ENCODE assay signal across 20 mouse cellular contexts in the genomic region with DNA sequence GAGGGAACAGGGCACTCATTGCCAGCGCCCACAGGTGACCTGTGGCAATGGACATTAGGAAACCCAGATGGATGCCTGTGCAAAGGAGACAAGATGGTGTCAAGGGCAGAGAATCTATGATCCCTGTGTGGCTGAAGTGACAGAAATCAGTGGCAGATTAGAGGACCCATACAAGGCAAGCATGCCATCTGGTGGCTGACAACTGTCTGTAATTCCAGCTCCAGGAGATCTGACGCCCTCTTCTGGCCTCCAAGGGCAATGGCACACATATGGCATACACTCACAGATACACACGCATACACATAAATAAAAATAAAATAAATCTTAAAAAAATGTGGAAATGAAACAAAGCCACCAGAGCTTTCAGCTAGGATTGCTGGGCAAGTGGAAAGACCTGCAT. TPM values are rescaled to one million over a fixed set of nuclear protein-coding genes. Genes with fewer than 3 reads are reported as not detected.
DNase-seq lines count a peak whose midpoint lies in the region; ATAC-seq and TF ChIP-seq lines count a peak whose summit lies in the region.
"Had no signal": no experiment of that assay in that cellular context is flagged by ENCODE, and none has a peak within 500 bp of the region (broad histone marks: within the 10 kb centered on the region; RNA-seq: fewer than 3 reads in every experiment).

No protein-coding gene starts in this region.

- TF ChIP-seq CTCF in kidney, postnatal 0 days (IDR thresholded peaks at IDR 0.05; ENCODE audit: low read depth): peak; percentile 73
- peak; percentile 71 for TF ChIP-seq CTCF in midbrain, postnatal 0 days (IDR thresholded peaks at IDR 0.05)
- TF ChIP-seq CTCF in stomach, postnatal 0 days (IDR thresholded peaks at IDR 0.05; ENCODE audit: low read depth): peak; percentile 64

- in situ Hi-C loops in ES-E14 (cut with MboI; ENCODE audit: low sequenced_read_pairs in 2 of 2, unreplicated experiment in 2 of 2): no loop called here

- TF ChIP-seq EP300 in stomach, postnatal 0 days (optimal IDR thresholded peaks at IDR 0.05): no peak

- H3K27ac ChIP-seq in kidney, postnatal 0 days: no peak overlapping the region
- no peak overlapping the region for H3K27ac ChIP-seq in kidney, embryonic 16.5 days (ENCODE audit: low read length)
- no peak overlapping the region for H3K27ac ChIP-seq in midbrain, postnatal 0 days (ENCODE audit: low read depth, low read length)
- H3K27ac ChIP-seq in midbrain, embryonic 15.5 days: no peak overlapping the region
- no peak overlapping the region for H3K27ac ChIP-seq in ES-E14 (ENCODE audit: insufficient read depth, low read depth, low read length, poor library complexity, severe bottlenecking)
- no peak overlapping the region for H3K27ac ChIP-seq in stomach, postnatal 0 days (replicated peaks)
- H3K27ac ChIP-seq: forebrain, embryonic 15.5 days; heart, embryonic 10.5 days; liver, embryonic 15.5 days had no signal

- DNase-seq in kidney, postnatal 0 days (ENCODE audit: low spot score): peak; percentile 28
- DNase-seq in midbrain, postnatal 0 days (ENCODE audit: low spot score): no peak
- no peak for DNase-seq in ES-E14 (ENCODE audit: low read depth, low spot score)
- no peak for DNase-seq in stomach, postnatal 0 days (ENCODE audit: low spot score)
- no peak for DNase-seq in layer of hippocampus, adult 18-20 months (ENCODE audit: low spot score in 2 of 2)
- DNase-seq: adrenal gland, postnatal 14 days; cerebellum, adult 9-11 months; gastrocnemius, postnatal 25 days; heart, postnatal 4 days; kidney, postnatal 10 days; layer of hippocampus, adult 9-11 months; midbrain, embryonic 14.5 days; right cerebral cortex, postnatal 25 days; thymus, adult 2 months had no signal

- 71% methylated on average over 3 of the region's 3 CpGs for WGBS in kidney, postnatal 0 days
- 86% methylated on average over 3 of the region's 3 CpGs for WGBS in kidney, embryonic 16.5 days
- 81% methylated on average over 3 of the region's 3 CpGs for WGBS in midbrain, postnatal 0 days
- WGBS in midbrain, embryonic 15.5 days: 77% methylated on average over 3 of the region's 3 CpGs
- WGBS in stomach, postnatal 0 days: 71% methylated on average over 3 of the region's 3 CpGs

- no peaks in the 10 kb centered on the region for H3K27me3 ChIP-seq in kidney, postnatal 0 days (ENCODE audit: insufficient read depth, low read length)
- no peaks in the 10 kb centered on the region; the same call in 1 of the 2 replicates for H3K27me3 ChIP-seq in kidney, embryonic 16.5 days (ENCODE audit: insufficient read depth, low read length)
- no peaks in the 10 kb centered on the region for H3K27me3 ChIP-seq in midbrain, postnatal 0 days (ENCODE audit: insufficient read depth, low read length)
- no peaks in the 10 kb centered on the region for H3K27me3 ChIP-seq in midbrain, embryonic 15.5 days (replicated peaks)
- no peaks in the 10 kb centered on the region for H3K27me3 ChIP-seq in stomach, postnatal 0 days (ENCODE audit: control insufficient read depth, insufficient read depth, low read length)
- H3K27me3 ChIP-seq: forebrain, embryonic 15.5 days; liver, embryonic 15.5 days had no signal

- ATAC-seq in kidney, postnatal 0 days (replicated peaks; ENCODE audit: low FRiP score, low read depth): no peak
- ATAC-seq in kidney, embryonic 16.5 days (ENCODE audit: low FRiP score, low TSS enrichment): no peak
- ATAC-seq in midbrain, postnatal 0 days (ENCODE audit: low FRiP score): no peak
- ATAC-seq in midbrain, embryonic 15.5 days (replicated peaks): no peak
- ATAC-seq in stomach, postnatal 0 days (ENCODE audit: low FRiP score, low TSS enrichment): no peak
- ATAC-seq: forebrain, embryonic 15.5 days had no signal

- H3K4me3 ChIP-seq in kidney, postnatal 0 days (replicated peaks; ENCODE audit: low read depth, low read length): no peak overlapping the region
- no peak overlapping the region for H3K4me3 ChIP-seq in kidney, embryonic 16.5 days (ENCODE audit: low read length)
- H3K4me3 ChIP-seq in midbrain, postnatal 0 days (ENCODE audit: low read depth, low read length): no peak overlapping the region
- no peak overlapping the region for H3K4me3 ChIP-seq in midbrain, embryonic 15.5 days
- no peak overlapping the region for H3K4me3 ChIP-seq in ES-E14 (ENCODE audit: insufficient read depth in 1 of 2, low read depth in 1 of 2, low read length in 2 of 2, poor library complexity in 1 of 2, severe bottlenecking in 1 of 2)
- no peak overlapping the region for H3K4me3 ChIP-seq in stomach, postnatal 0 days (ENCODE audit: low read depth, low read length)
- H3K4me3 ChIP-seq: forebrain, embryonic 15.5 days; heart, embryonic 10.5 days; liver, embryonic 15.5 days had no signal

- H3K4me1 ChIP-seq in kidney, postnatal 0 days (replicated peaks; ENCODE audit: insufficient read depth, low read length): no peaks in the 10 kb centered on the region
- H3K4me1 ChIP-seq in kidney, embryonic 16.5 days (ENCODE audit: insufficient read depth, low read length): peaks cover 11% of the 10 kb centered on the region
- no peaks in the 10 kb centered on the region for H3K4me1 ChIP-seq in midbrain, postnatal 0 days (ENCODE audit: insufficient read depth, low read length)
- no peaks in the 10 kb centered on the region for H3K4me1 ChIP-seq in midbrain, embryonic 15.5 days
- H3K4me1 ChIP-seq in ES-E14 (ENCODE audit: control insufficient read depth in 2 of 2, insufficient read depth in 2 of 2, low read length in 2 of 2, poor library complexity in 1 of 2): peaks cover 0 to 7% of the 10 kb centered on the region in 2 experiments; a peak in 2 of 4 replicates
- H3K4me1 ChIP-seq in stomach, postnatal 0 days (replicated peaks; ENCODE audit: control insufficient read depth, insufficient read depth): no peaks in the 10 kb centered on the region
- H3K4me1 ChIP-seq: forebrain, embryonic 15.5 days; liver, embryonic 15.5 days had no signal

- no peaks in the 10 kb centered on the region for H3K9me3 ChIP-seq in kidney, postnatal 0 days (replicated peaks; ENCODE audit: low read length)
- no peaks in the 10 kb centered on the region for H3K9me3 ChIP-seq in kidney, embryonic 16.5 days (ENCODE audit: low read length)
- no peaks in the 10 kb centered on the region for H3K9me3 ChIP-seq in midbrain, postnatal 0 days (ENCODE audit: low read length)
- no peaks in the 10 kb centered on the region for H3K9me3 ChIP-seq in midbrain, embryonic 15.5 days
- no peaks in the 10 kb centered on the region for H3K9me3 ChIP-seq in ES-E14 (ENCODE audit: control insufficient read depth, insufficient read depth, low read depth, low read length)
- no peaks in the 10 kb centered on the region for H3K9me3 ChIP-seq in stomach, postnatal 0 days (ENCODE audit: control insufficient read depth, low read length)
- H3K9me3 ChIP-seq: forebrain, embryonic 15.5 days; heart, embryonic 10.5 days; liver, embryonic 15.5 days had no signal

- no peaks in the 10 kb centered on the region for H3K36me3 ChIP-seq in kidney, postnatal 0 days (ENCODE audit: insufficient read depth, low read length)
- H3K36me3 ChIP-seq in kidney, embryonic 16.5 days (ENCODE audit: insufficient read depth, low read length): no peaks in the 10 kb centered on the region
- H3K36me3 ChIP-seq in midbrain, postnatal 0 days (ENCODE audit: insufficient read depth, low read length): no peaks in the 10 kb centered on the region
- H3K36me3 ChIP-seq in midbrain, embryonic 15.5 days (replicated peaks): no peaks in the 10 kb centered on the region
- H3K36me3 ChIP-seq in ES-E14 (ENCODE audit: control insufficient read depth, insufficient read depth, low read length, poor library complexity, severe bottlenecking): no peaks in the 10 kb centered on the region
- H3K36me3 ChIP-seq in stomach, postnatal 0 days (ENCODE audit: control insufficient read depth, insufficient read depth, low read length): no peaks in the 10 kb centered on the region
- H3K36me3 ChIP-seq: forebrain, embryonic 15.5 days; heart, embryonic 10.5 days; liver, embryonic 15.5 days had no signal

- no peak overlapping the region for H3K4me2 ChIP-seq in kidney, postnatal 0 days (ENCODE audit: low read length)
- H3K4me2 ChIP-seq in kidney, embryonic 16.5 days (replicated peaks; ENCODE audit: low read depth, low read length): no peak overlapping the region
- H3K4me2 ChIP-seq in midbrain, postnatal 0 days (ENCODE audit: low read depth, low read length, poor library complexity, severe bottlenecking): no peak overlapping the region
- H3K4me2 ChIP-seq in midbrain, embryonic 15.5 days: no peak overlapping the region
- no peak overlapping the region for H3K4me2 ChIP-seq in stomach, postnatal 0 days (replicated peaks; ENCODE audit: low read depth)
- H3K4me2 ChIP-seq: forebrain, embryonic 15.5 days; liver, embryonic 15.5 days had no signal

- no peak overlapping the region for H3K9ac ChIP-seq in kidney, postnatal 0 days (ENCODE audit: low read depth, low read length)
- no peak overlapping the region for H3K9ac ChIP-seq in kidney, embryonic 16.5 days (replicated peaks; ENCODE audit: low read length)
- no peak overlapping the region for H3K9ac ChIP-seq in midbrain, postnatal 0 days (replicated peaks; ENCODE audit: low read length, poor library complexity, severe bottlenecking)
- H3K9ac ChIP-seq in midbrain, embryonic 15.5 days: no peak overlapping the region
- H3K9ac ChIP-seq in ES-E14 (ENCODE audit: insufficient read depth, low read depth, low read length, poor library complexity, severe bottlenecking): no peak overlapping the region
- H3K9ac ChIP-seq in stomach, postnatal 0 days (ENCODE audit: low read length): no peak overlapping the region
- H3K9ac ChIP-seq: forebrain, embryonic 15.5 days; liver, embryonic 15.5 days had no signal

TF ChIP-seq in ES-E14, 5 proteins besides CTCF, POLR2A, EP300 and RAD21:
- no peak for TF ChIP-seq MAFK (IDR thresholded peaks at IDR 0.05; ENCODE audit: insufficient read depth, low read depth, low read length)
- TF ChIP-seq HCFC1 (IDR thresholded peaks at IDR 0.05; ENCODE audit: borderline replicate concordance, insufficient read depth, low read length): peak; percentile 48; the same call in 1 of the 2 replicates
- TF ChIP-seq ZC3H11A (IDR thresholded peaks at IDR 0.05; ENCODE audit: borderline replicate concordance, low read depth, low read length): peak; percentile 67; the same call in 1 of the 2 replicates
- no peak; the same call in 1 of the 2 replicates for TF ChIP-seq ZNF384 (IDR thresholded peaks at IDR 0.05; ENCODE audit: low read depth, low read length)
- TF ChIP-seq CHD2 (IDR thresholded peaks at IDR 0.05; ENCODE audit: low read depth, low read length): no peak

RNA-seq across cellular contexts. Expression of gene Fermt2, which starts 18.2 kb away (rescaled TPM):
- polyA plus RNA-seq in kidney, postnatal 0 days (2015; fragmentation: Nextera tagmentation; extraction: Ambion mirVana): 216 and 226 TPM in 2 replicates
- polyA plus RNA-seq in kidney, embryonic 16.5 days (2015; fragmentation: Nextera tagmentation; extraction: Ambion mirVana): 164 and 176 TPM in 2 replicates
- 26.4 and 29.0 TPM in 2 replicates for total RNA-seq in midbrain, postnatal 0 days (2014; rRNA removed)
- polyA plus RNA-seq in midbrain, postnatal 0 days (2015; fragmentation: Nextera tagmentation; extraction: Ambion mirVana): 66.7 and 70.0 TPM in 2 replicates
- 55.3 and 67.1 TPM in 2 replicates for polyA plus RNA-seq in midbrain, embryonic 15.5 days (2015; fragmentation: Nextera tagmentation; extraction: Ambion mirVana)
- total RNA-seq in ES-E14 (2012; rRNA removed): 47.0 and 60.5 TPM in 2 replicates
- polyA plus RNA-seq in stomach, postnatal 0 days (2015; fragmentation: Nextera tagmentation; extraction: Ambion mirVana): 176 and 189 TPM in 2 replicates
- total RNA-seq in layer of hippocampus, adult 18-20 months (2021): 100 to 1,000 TPM in 1 of 2 experiments, 10 to 100 TPM in 1; 96.7 to 103 TPM
- total RNA-seq: megakaryocyte progenitor cell, adult 5-6 weeks had no signal
